Mouse (Mus musculus): Measurements from ENCODE around the gene Nxph3. TPM values are rescaled to one million over a fixed set of nuclear protein-coding genes. Genes with fewer than 3 reads are reported as not detected.

Gene Nxph3
- polyA plus RNA-seq, 1 experiment from 2014 or later: 0.44 TPM

GRCm38 (mm10) chr11:95485634-95486033, 28.7 kb downstream of the Nxph3 start:
- no peak for TF ChIP-seq EP300 (optimal IDR thresholded peaks at IDR 0.05)
- TF ChIP-seq CTCF (IDR thresholded peaks at IDR 0.05; ENCODE audit: low read depth): no peak
- 95% methylated on average over 18 of the region's 18 CpGs for WGBS
- no peak overlapping the region for H3K4me3 ChIP-seq (ENCODE audit: low read depth, low read length)
- H3K4me1 ChIP-seq (replicated peaks; ENCODE audit: control insufficient read depth, insufficient read depth): no peaks in the 10 kb centered on the region
- no peak for ATAC-seq (ENCODE audit: low FRiP score, low TSS enrichment)
- no peak overlapping the region for H3K27ac ChIP-seq (replicated peaks)
- H3K9me3 ChIP-seq (ENCODE audit: control insufficient read depth, low read length): no peaks in the 10 kb centered on the region
- no peak for DNase-seq (ENCODE audit: low spot score)
- H3K27me3 ChIP-seq (ENCODE audit: control insufficient read depth, insufficient read depth, low read length): no peaks in the 10 kb centered on the region
- H3K9ac ChIP-seq (ENCODE audit: low read length): no peak overlapping the region
- no peak overlapping the region for H3K4me2 ChIP-seq (replicated peaks; ENCODE audit: low read depth)
- peaks cover 13% of the 10 kb centered on the region for H3K36me3 ChIP-seq (ENCODE audit: control insufficient read depth, insufficient read depth, low read length)

GRCm38 (mm10) chr11:95480662-95481061, 33.7 kb downstream of the Nxph3 start:
- Histone ChIP-seq H3K4me3 (ENCODE audit: low read depth, low read length) (no peak overlapping the region), H3K27me3 (ENCODE audit: control insufficient read depth, insufficient read depth, low read length) (no peaks in the 10 kb centered on the region), H3K27ac (replicated peaks) (no peak overlapping the region), H3K9me3 (ENCODE audit: control insufficient read depth, low read length) (no peaks in the 10 kb centered on the region), H3K36me3 (ENCODE audit: control insufficient read depth, insufficient read depth, low read length) (peaks cover 9% of the 10 kb centered on the region), H3K4me1 (replicated peaks; ENCODE audit: control insufficient read depth, insufficient read depth) (no peaks in the 10 kb centered on the region), H3K9ac (ENCODE audit: low read length) (no peak overlapping the region), H3K4me2 (replicated peaks; ENCODE audit: low read depth) (no peak overlapping the region)
- TF ChIP-seq EP300 (optimal IDR thresholded peaks at IDR 0.05) (no peak), CTCF (IDR thresholded peaks at IDR 0.05; ENCODE audit: low read depth) (no peak)
- WGBS: 91% methylated on average over 4 of the region's 4 CpGs
- ATAC-seq (ENCODE audit: low FRiP score, low TSS enrichment) (no peak), DNase-seq (ENCODE audit: low spot score) (no peak)

GRCm38 (mm10) chr11:95479458-95479857, 34.9 kb downstream of the Nxph3 start:
- no peaks in the 10 kb centered on the region for H3K4me1 ChIP-seq (replicated peaks; ENCODE audit: control insufficient read depth, insufficient read depth)
- H3K9ac ChIP-seq (ENCODE audit: low read length): no peak overlapping the region
- H3K27me3 ChIP-seq (ENCODE audit: control insufficient read depth, insufficient read depth, low read length): no peaks in the 10 kb centered on the region
- ATAC-seq (ENCODE audit: low FRiP score, low TSS enrichment) (no peak), DNase-seq (ENCODE audit: low spot score) (no peak)
- no peak overlapping the region for H3K4me3 ChIP-seq (ENCODE audit: low read depth, low read length)
- H3K4me2 ChIP-seq (replicated peaks; ENCODE audit: low read depth): no peak overlapping the region
- H3K9me3 ChIP-seq (ENCODE audit: control insufficient read depth, low read length): no peaks in the 10 kb centered on the region
- TF ChIP-seq EP300 (optimal IDR thresholded peaks at IDR 0.05) (no peak), CTCF (IDR thresholded peaks at IDR 0.05; ENCODE audit: low read depth) (peak; percentile 58)
- peaks cover 13% of the 10 kb centered on the region for H3K36me3 ChIP-seq (ENCODE audit: control insufficient read depth, insufficient read depth, low read length)
- no peak overlapping the region for H3K27ac ChIP-seq (replicated peaks)
- 78% methylated on average over 4 of the region's 4 CpGs for WGBS

GRCm38 (mm10) chr11:95476323-95476722, 38.0 kb downstream of the Nxph3 start:
- ATAC-seq (ENCODE audit: low FRiP score, low TSS enrichment) (no peak), DNase-seq (ENCODE audit: low spot score) (no peak)
- H3K27ac ChIP-seq (replicated peaks): no peak overlapping the region
- no peaks in the 10 kb centered on the region for H3K9me3 ChIP-seq (ENCODE audit: control insufficient read depth, low read length)
- 0 out of 2 replicates have a peak, but pooled peaks cover 6% of the 10 kb centered on the region for H3K36me3 ChIP-seq (ENCODE audit: control insufficient read depth, insufficient read depth, low read length)
- no peak for TF ChIP-seq EP300 (optimal IDR thresholded peaks at IDR 0.05)
- TF ChIP-seq CTCF (IDR thresholded peaks at IDR 0.05; ENCODE audit: low read depth): no peak
- WGBS: 78% methylated on average over 7 of the region's 7 CpGs
- no peak overlapping the region for H3K4me3 ChIP-seq (ENCODE audit: low read depth, low read length)
- no peak overlapping the region for H3K9ac ChIP-seq (ENCODE audit: low read length)
- H3K4me1 ChIP-seq (replicated peaks; ENCODE audit: control insufficient read depth, insufficient read depth): no peaks in the 10 kb centered on the region
- H3K4me2 ChIP-seq (replicated peaks; ENCODE audit: low read depth): no peak overlapping the region
- no peaks in the 10 kb centered on the region for H3K27me3 ChIP-seq (ENCODE audit: control insufficient read depth, insufficient read depth, low read length)

GRCm38 (mm10) chr11:95473456-95473855, 40.9 kb downstream of the Nxph3 start:
- DNase-seq (ENCODE audit: low spot score) (no peak), ATAC-seq (ENCODE audit: low FRiP score, low TSS enrichment) (no peak)
- Histone ChIP-seq H3K9ac (ENCODE audit: low read length) (no peak overlapping the region), H3K4me1 (replicated peaks; ENCODE audit: control insufficient read depth, insufficient read depth) (no peaks in the 10 kb centered on the region), H3K36me3 (ENCODE audit: control insufficient read depth, insufficient read depth, low read length) (peaks cover 10% of the 10 kb centered on the region; the same call in 1 of the 2 replicates), H3K9me3 (ENCODE audit: control insufficient read depth, low read length) (no peaks in the 10 kb centered on the region), H3K27me3 (ENCODE audit: control insufficient read depth, insufficient read depth, low read length) (no peaks in the 10 kb centered on the region), H3K27ac (replicated peaks) (no peak overlapping the region), H3K4me2 (replicated peaks; ENCODE audit: low read depth) (no peak overlapping the region), H3K4me3 (ENCODE audit: low read depth, low read length) (no peak overlapping the region)
- 89% methylated on average over 1 of the region's 1 CpGs for WGBS
- TF ChIP-seq EP300 (optimal IDR thresholded peaks at IDR 0.05): no peak
- no peak for TF ChIP-seq CTCF (IDR thresholded peaks at IDR 0.05; ENCODE audit: low read depth)

- Histone ChIP-seq H3K36me3 (ENCODE audit: control insufficient read depth, insufficient read depth, low read length) (peaks cover 10% of the 10 kb centered on the region; the same call in 1 of the 2 replicates), H3K4me3 (ENCODE audit: low read depth, low read length) (no peak overlapping the region), H3K9ac (ENCODE audit: low read length) (no peak overlapping the region), H3K9me3 (ENCODE audit: control insufficient read depth, low read length) (no peaks in the 10 kb centered on the region), H3K27ac (replicated peaks) (no peak overlapping the region), H3K4me2 (replicated peaks; ENCODE audit: low read depth) (no peak overlapping the region), H3K4me1 (replicated peaks; ENCODE audit: control insufficient read depth, insufficient read depth) (no peaks in the 10 kb centered on the region), H3K27me3 (ENCODE audit: control insufficient read depth, insufficient read depth, low read length) (no peaks in the 10 kb centered on the region)
- no peak for TF ChIP-seq EP300 (optimal IDR thresholded peaks at IDR 0.05)
- TF ChIP-seq CTCF (IDR thresholded peaks at IDR 0.05; ENCODE audit: low read depth): no peak
- DNase-seq (ENCODE audit: low spot score) (no peak), ATAC-seq (ENCODE audit: low FRiP score, low TSS enrichment) (no peak)
- 73% methylated on average over 2 of the region's 2 CpGs for WGBS
These were observed 41.4 kb downstream of the Nxph3 start for GRCm38 (mm10) chr11:95472942-95473341.

All from stomach, postnatal 0 days (tissue).